Comparison of ENCODE assay signal across 16 mouse cellular contexts in the genomic region with DNA sequence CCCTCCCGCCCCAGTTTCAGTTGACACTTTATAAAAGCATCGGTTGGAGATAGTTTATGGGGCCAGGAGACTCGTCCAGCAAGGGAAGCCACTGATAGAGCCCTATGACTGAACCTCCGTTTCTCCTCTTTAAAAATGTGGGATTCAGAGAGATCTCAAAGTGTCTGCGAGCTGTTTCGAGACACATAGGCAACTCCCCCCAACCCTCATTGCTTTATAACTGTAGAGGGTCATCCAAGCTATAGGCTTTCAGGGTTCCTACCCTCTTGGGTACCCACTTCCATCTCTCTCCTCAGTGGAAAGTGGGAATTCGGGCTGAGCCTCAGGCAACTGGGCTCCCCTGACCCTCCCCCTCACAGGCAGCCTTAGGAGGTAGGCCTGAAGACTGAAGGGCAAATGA. TPM values are rescaled to one million over a fixed set of nuclear protein-coding genes. Genes with fewer than 3 reads are reported as not detected.
DNase-seq lines count a peak whose midpoint lies in the region; ATAC-seq and TF ChIP-seq lines count a peak whose summit lies in the region.
"Had no signal": no experiment of that assay in that cellular context is flagged by ENCODE, and none has a peak within 500 bp of the region (broad histone marks: within the 10 kb centered on the region; RNA-seq: fewer than 3 reads in every experiment).

No protein-coding gene starts in this region.

- H3K9me3 ChIP-seq in heart, embryonic 13.5 days = no peaks in the 10 kb centered on the region
- no peaks in the 10 kb centered on the region for H3K9me3 ChIP-seq in midbrain, embryonic 11.5 days (ENCODE audit: control insufficient read depth, low read length)
- no peaks in the 10 kb centered on the region for H3K9me3 ChIP-seq in midbrain, embryonic 10.5 days (replicated peaks)
- H3K9me3 ChIP-seq in liver, postnatal 0 days (ENCODE audit: low read length) = no peaks in the 10 kb centered on the region
- H3K9me3 ChIP-seq in forebrain, embryonic 12.5 days = no peaks in the 10 kb centered on the region
- no peaks in the 10 kb centered on the region for H3K9me3 ChIP-seq in forebrain, embryonic 10.5 days

- H3K4me2 ChIP-seq in heart, embryonic 13.5 days = peak overlapping the region; percentile 85; the same call in 1 of the 2 replicates
- no peak overlapping the region for H3K4me2 ChIP-seq in midbrain, embryonic 11.5 days
- peak overlapping the region; percentile 16; the same call in 1 of the 2 replicates for H3K4me2 ChIP-seq in liver, postnatal 0 days (ENCODE audit: low read depth, low read length)
- H3K4me2 ChIP-seq in forebrain, embryonic 12.5 days = no peak overlapping the region

- no peak for DNase-seq in heart, postnatal 36 days
- peak; percentile 86 for DNase-seq in midbrain, embryonic 11.5 days (ENCODE audit: low spot score, missing footprints)
- no peak for DNase-seq in midbrain, embryonic 10.5 days (ENCODE audit: low spot score)
- no peak for DNase-seq in liver, postnatal 0 days
- no peak for DNase-seq in forebrain, embryonic 10.5 days (ENCODE audit: extremely low spot score, low spot score)
- DNase-seq in cerebellum, postnatal 4 days (ENCODE audit: low spot score in 2 of 2) = no peak
- DNase-seq: cerebellum, adult 9-10 months; gastrocnemius, postnatal 10 days; thymus, postnatal 36 days had no signal

- TF ChIP-seq EP300 in liver, postnatal 0 days (IDR thresholded peaks at IDR 0.05; ENCODE audit: low read depth) = no peak

- no peak for TF ChIP-seq CTCF in liver, postnatal 0 days (IDR thresholded peaks at IDR 0.05; ENCODE audit: low read depth)

- H3K27me3 ChIP-seq in heart, embryonic 13.5 days (replicated peaks) = peaks cover 99% of the 10 kb centered on the region
- peaks cover 99% of the 10 kb centered on the region for H3K27me3 ChIP-seq in midbrain, embryonic 11.5 days (ENCODE audit: control insufficient read depth, insufficient read depth, low read length)
- H3K27me3 ChIP-seq in midbrain, embryonic 10.5 days (ENCODE audit: low read depth, poor library complexity, severe bottlenecking) = peaks cover 100% of the 10 kb centered on the region
- peaks cover 97% of the 10 kb centered on the region for H3K27me3 ChIP-seq in liver, postnatal 0 days (ENCODE audit: insufficient read depth, low read length)
- H3K27me3 ChIP-seq in forebrain, embryonic 12.5 days = peaks cover 100% of the 10 kb centered on the region
- peaks cover 100% of the 10 kb centered on the region for H3K27me3 ChIP-seq in forebrain, embryonic 10.5 days (ENCODE audit: poor library complexity, severe bottlenecking)

- H3K4me1 ChIP-seq in heart, embryonic 13.5 days = peaks cover 29% of the 10 kb centered on the region
- H3K4me1 ChIP-seq in midbrain, embryonic 11.5 days (ENCODE audit: control insufficient read depth, insufficient read depth, low read length) = peaks cover 23% of the 10 kb centered on the region
- peaks cover 32% of the 10 kb centered on the region for H3K4me1 ChIP-seq in midbrain, embryonic 10.5 days
- H3K4me1 ChIP-seq in liver, postnatal 0 days (ENCODE audit: insufficient read depth) = no peaks in the 10 kb centered on the region
- H3K4me1 ChIP-seq in forebrain, embryonic 12.5 days = peaks cover 25% of the 10 kb centered on the region
- peaks cover 39% of the 10 kb centered on the region for H3K4me1 ChIP-seq in forebrain, embryonic 10.5 days

- H3K27ac ChIP-seq in heart, embryonic 13.5 days (replicated peaks) = no peak overlapping the region
- H3K27ac ChIP-seq in midbrain, embryonic 11.5 days (ENCODE audit: low read depth, low read length) = no peak overlapping the region
- no peak overlapping the region for H3K27ac ChIP-seq in midbrain, embryonic 10.5 days (replicated peaks)
- H3K27ac ChIP-seq in liver, postnatal 0 days (ENCODE audit: low read depth) = no peak overlapping the region
- no peak overlapping the region for H3K27ac ChIP-seq in forebrain, embryonic 12.5 days
- H3K27ac ChIP-seq in forebrain, embryonic 10.5 days = no peak overlapping the region
- H3K27ac ChIP-seq: kidney, postnatal 0 days; liver, embryonic 14.5 days had no signal

- H3K4me3 ChIP-seq in heart, embryonic 13.5 days = peak overlapping the region; percentile 69; the same call in 1 of the 2 replicates
- no peak overlapping the region for H3K4me3 ChIP-seq in midbrain, embryonic 11.5 days (ENCODE audit: low read depth, low read length)
- no peak overlapping the region for H3K4me3 ChIP-seq in midbrain, embryonic 10.5 days
- H3K4me3 ChIP-seq in liver, postnatal 0 days (ENCODE audit: low read depth, low read length) = no peak overlapping the region; the same call in 1 of the 2 replicates
- no peak overlapping the region for H3K4me3 ChIP-seq in forebrain, embryonic 12.5 days (replicated peaks)
- no peak overlapping the region for H3K4me3 ChIP-seq in forebrain, embryonic 10.5 days

- no peak overlapping the region for H3K9ac ChIP-seq in heart, embryonic 13.5 days
- no peak overlapping the region for H3K9ac ChIP-seq in midbrain, embryonic 11.5 days (ENCODE audit: low read length)
- 0 out of 2 replicates have a peak overlapping the region, but pooled peaks have one; percentile 35 for H3K9ac ChIP-seq in liver, postnatal 0 days (replicated peaks)
- no peak overlapping the region for H3K9ac ChIP-seq in forebrain, embryonic 12.5 days
- H3K9ac ChIP-seq: liver, embryonic 14.5 days had no signal

- intact Hi-C loops in heart, postnatal 36 days (cut with DNase I) = no loop called here

- ATAC-seq in heart, embryonic 13.5 days (ENCODE audit: extremely low read depth, insufficient number of reproducible peaks, low FRiP score, low TSS enrichment) = no peak
- ATAC-seq in midbrain, embryonic 11.5 days (ENCODE audit: low FRiP score) = no peak
- ATAC-seq in liver, postnatal 0 days = no peak
- no peak for ATAC-seq in forebrain, embryonic 12.5 days (ENCODE audit: low FRiP score)
- ATAC-seq: forebrain, embryonic 14.5 days; hindbrain, embryonic 16.5 days had no signal

- no peaks in the 10 kb centered on the region for H3K36me3 ChIP-seq in heart, embryonic 13.5 days
- H3K36me3 ChIP-seq in midbrain, embryonic 11.5 days (ENCODE audit: control insufficient read depth, insufficient read depth, low read length) = no peaks in the 10 kb centered on the region
- no peaks in the 10 kb centered on the region for H3K36me3 ChIP-seq in midbrain, embryonic 10.5 days
- no peaks in the 10 kb centered on the region for H3K36me3 ChIP-seq in liver, postnatal 0 days (replicated peaks; ENCODE audit: insufficient read depth, low read length)
- H3K36me3 ChIP-seq in forebrain, embryonic 12.5 days (replicated peaks) = no peaks in the 10 kb centered on the region
- no peaks in the 10 kb centered on the region for H3K36me3 ChIP-seq in forebrain, embryonic 10.5 days (replicated peaks)

- WGBS in heart, embryonic 13.5 days = 7% methylated on average over 7 of the region's 7 CpGs
- WGBS in midbrain, embryonic 11.5 days = 3% methylated on average over 7 of the region's 7 CpGs
- 3% methylated on average over 7 of the region's 7 CpGs for WGBS in midbrain, embryonic 10.5 days
- 5% methylated on average over 7 of the region's 7 CpGs for WGBS in liver, postnatal 0 days (ENCODE audit: insufficient replicate concordance)
- WGBS in forebrain, embryonic 12.5 days = under 1% methylated on average over 7 of the region's 7 CpGs
- 2% methylated on average over 7 of the region's 7 CpGs for WGBS in forebrain, embryonic 10.5 days

RNA-seq across cellular contexts. Expression of gene Foxf1, which starts 2.8 kb away (rescaled TPM):
- 7.7 and 9.5 TPM in 2 replicates for polyA plus RNA-seq in heart, embryonic 13.5 days (2015; fragmentation: Nextera tagmentation; extraction: Ambion mirVana)
- under 1 TPM; 0.22 to 0.25 TPM for total RNA-seq in heart, postnatal 36 days (2021)
- polyA plus RNA-seq in midbrain, embryonic 11.5 days (2014; fragmentation: Nextera tagmentation; extraction: Ambion mirVana) = 0.17 and 0.20 TPM in 2 replicates
- 0.17 and 1.1 TPM in 2 replicates for polyA plus RNA-seq in midbrain, embryonic 10.5 days (2016; fragmentation: Nextera tagmentation; extraction: Ambion mirVana)
- 2.7 and 3.1 TPM in 2 replicates for polyA plus RNA-seq in liver, postnatal 0 days (2015; fragmentation: Nextera tagmentation; extraction: Ambion mirVana)
- polyA plus RNA-seq in forebrain, embryonic 12.5 days (2016; fragmentation: Nextera tagmentation; extraction: Ambion mirVana) = 0.08 and 1.0 TPM in 2 replicates
- polyA plus RNA-seq in forebrain, embryonic 10.5 days (2016; fragmentation: Nextera tagmentation; extraction: Ambion mirVana) = 2.5 and 2.9 TPM in 2 replicates
- total RNA-seq: neutrophil, adult 5-6 weeks had no signal

RNA-seq across cellular contexts. Expression of gene Mthfsd, which starts 26.8 kb away (rescaled TPM):
- 35.3 and 42.8 TPM in 2 replicates for polyA plus RNA-seq in heart, embryonic 13.5 days (2015; fragmentation: Nextera tagmentation; extraction: Ambion mirVana)
- 10 to 100 TPM; 11.0 to 12.2 TPM for total RNA-seq in heart, postnatal 36 days (2021)
- 47.4 and 50.4 TPM in 2 replicates for polyA plus RNA-seq in midbrain, embryonic 11.5 days (2014; fragmentation: Nextera tagmentation; extraction: Ambion mirVana)
- polyA plus RNA-seq in midbrain, embryonic 10.5 days (2016; fragmentation: Nextera tagmentation; extraction: Ambion mirVana) = 66.3 and 66.8 TPM in 2 replicates
- 12.9 and 13.7 TPM in 2 replicates for polyA plus RNA-seq in liver, postnatal 0 days (2015; fragmentation: Nextera tagmentation; extraction: Ambion mirVana)
- polyA plus RNA-seq in forebrain, embryonic 12.5 days (2016; fragmentation: Nextera tagmentation; extraction: Ambion mirVana) = 55.0 and 60.2 TPM in 2 replicates
- 69.1 and 69.5 TPM in 2 replicates for polyA plus RNA-seq in forebrain, embryonic 10.5 days (2016; fragmentation: Nextera tagmentation; extraction: Ambion mirVana)

RNA-seq across cellular contexts. Expression of gene Foxc2, which starts 34.6 kb away (rescaled TPM):
- 6.8 and 7.4 TPM in 2 replicates for polyA plus RNA-seq in heart, embryonic 13.5 days (2015; fragmentation: Nextera tagmentation; extraction: Ambion mirVana)
- 1 to 10 TPM; 1.9 to 2.4 TPM for total RNA-seq in heart, postnatal 36 days (2021)
- polyA plus RNA-seq in midbrain, embryonic 11.5 days (2014; fragmentation: Nextera tagmentation; extraction: Ambion mirVana) = 7.0 and 7.1 TPM in 2 replicates
- polyA plus RNA-seq in midbrain, embryonic 10.5 days (2016; fragmentation: Nextera tagmentation; extraction: Ambion mirVana) = 5.1 and 6.1 TPM in 2 replicates
- 0.04 and 0.05 TPM in 2 replicates for polyA plus RNA-seq in liver, postnatal 0 days (2015; fragmentation: Nextera tagmentation; extraction: Ambion mirVana)
- 3.3 and 4.6 TPM in 2 replicates for polyA plus RNA-seq in forebrain, embryonic 12.5 days (2016; fragmentation: Nextera tagmentation; extraction: Ambion mirVana)
- 4.6 and 6.1 TPM in 2 replicates for polyA plus RNA-seq in forebrain, embryonic 10.5 days (2016; fragmentation: Nextera tagmentation; extraction: Ambion mirVana)
- total RNA-seq: neutrophil, adult 5-6 weeks had no signal

RNA-seq across cellular contexts. Expression of gene Foxl1, which starts 46.3 kb away (rescaled TPM):
- 0.52 and 0.64 TPM in 2 replicates for polyA plus RNA-seq in heart, embryonic 13.5 days (2015; fragmentation: Nextera tagmentation; extraction: Ambion mirVana)
- total RNA-seq in heart, postnatal 36 days (2021) = under 1 TPM in 1 of 2 experiments, not detected in 1; 0.14 TPM
- 0.46 and 0.79 TPM in 2 replicates for polyA plus RNA-seq in midbrain, embryonic 11.5 days (2014; fragmentation: Nextera tagmentation; extraction: Ambion mirVana)
- 1.1 TPM in 2 replicates for polyA plus RNA-seq in midbrain, embryonic 10.5 days (2016; fragmentation: Nextera tagmentation; extraction: Ambion mirVana)
- polyA plus RNA-seq in liver, postnatal 0 days (2015; fragmentation: Nextera tagmentation; extraction: Ambion mirVana) = not detected in 2 replicates
- polyA plus RNA-seq in forebrain, embryonic 12.5 days (2016; fragmentation: Nextera tagmentation; extraction: Ambion mirVana) = 0.18 and 0.36 TPM in 2 replicates
- polyA plus RNA-seq in forebrain, embryonic 10.5 days (2016; fragmentation: Nextera tagmentation; extraction: Ambion mirVana) = 0.76 and 0.79 TPM in 2 replicates
- total RNA-seq: neutrophil, adult 5-6 weeks had no signal

Comparison
In these comparisons a context has a peak if more than half of its experiments do, and no peak if none do; other contexts are left out.
1. H3K4me2 ChIP-seq: peak in heart, embryonic 13.5 days (single experiment) and liver, postnatal 0 days (single experiment); none in midbrain, embryonic 11.5 days (single experiment) and forebrain, embryonic 12.5 days (single experiment).